Mouse (Mus musculus): ENCODE results near the gene Gm44790. TPM values are rescaled to one million over a fixed set of nuclear protein-coding genes. Genes with fewer than 3 reads are reported as not detected.
"Not testable (repeated sequence)": the region's sequence is repeated elsewhere in the genome, so short reads cannot be mapped to it uniquely, and the experiment has no call there.

Gm44790 gene
- total RNA-seq, 2 experiments from 2014 or later: 0.59 TPM; not detected in 1

DNA sequence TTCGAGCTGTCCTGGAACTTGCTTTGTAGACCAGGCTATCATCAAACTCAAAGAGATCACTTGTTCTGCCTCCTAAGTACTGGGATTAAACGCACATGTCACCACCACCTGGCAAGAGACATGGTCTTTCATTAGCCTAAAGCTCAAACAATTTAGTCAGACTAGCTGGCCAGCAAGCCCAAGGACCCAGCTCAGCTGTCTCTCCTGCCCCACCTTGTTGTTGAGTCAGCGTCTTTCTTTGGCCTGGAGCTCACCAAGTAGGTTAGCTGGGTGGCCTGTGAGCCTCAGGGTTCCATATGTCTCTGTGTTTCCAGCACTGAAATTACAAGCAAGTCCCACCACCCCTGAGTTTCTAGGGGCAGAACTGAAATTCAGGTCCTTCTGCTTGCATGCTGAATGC, 36.6 kb downstream of the Gm44790 start:
- intact Hi-C loops (cut with DNase I): no loop called here
- DNase-seq (ENCODE audit: extremely low spot score in 1 of 2, low spot score in 2 of 2): no peak

- intact Hi-C loops (cut with DNase I): no loop called here
- no peak for DNase-seq (ENCODE audit: extremely low spot score in 1 of 2, low spot score in 2 of 2)
Measured at GRCm38 (mm10) chr6:86471317-86471716, 44.9 kb downstream of the Gm44790 start.

- intact Hi-C loops (cut with DNase I): loop anchor here (1.0 kb wide), 1 partner anchor 55 kb away; the partner anchor contains the start of gene Pcbp1
- no peak for DNase-seq (ENCODE audit: extremely low spot score in 1 of 2, low spot score in 2 of 2)
Measured at GRCm38 (mm10) chr6:86471760-86472099, 45.3 kb downstream of the Gm44790 start.

- intact Hi-C loops (cut with DNase I): loop anchor here (1.0 kb wide), 1 partner anchor 54 kb away; the partner anchor contains the start of gene Pcbp1
Measured at GRCm38 (mm10) chr6:86472100-86472955, 45.9 kb downstream of the Gm44790 start.

GRCm38 (mm10) chr6:86473077-86473476, 46.6 kb downstream of the Gm44790 start:
- intact Hi-C loops (cut with DNase I): no loop called here
- DNase-seq (ENCODE audit: extremely low spot score in 1 of 2, low spot score in 2 of 2): peak in 1 of 2 experiments; percentile 46

More at GRCm38 (mm10) chr6:86472100-86472955, 45.9 kb downstream of the Gm44790 start:
- DNase-seq (ENCODE audit: extremely low spot score in 1 of 2, low spot score in 2 of 2): peak; percentile 100

- DNase-seq (ENCODE audit: extremely low spot score in 1 of 2, low spot score in 2 of 2): no peak
- intact Hi-C loops (cut with DNase I): no loop called here
Measured at GRCm38 (mm10) chr6:86474072-86474471, 47.6 kb downstream of the Gm44790 start.

GRCm38 (mm10) chr6:86474646-86475181, 48.3 kb downstream of the Gm44790 start:
- intact Hi-C loops (cut with DNase I): no loop called here
- no peak for DNase-seq (ENCODE audit: extremely low spot score in 1 of 2, low spot score in 2 of 2)

DNA sequence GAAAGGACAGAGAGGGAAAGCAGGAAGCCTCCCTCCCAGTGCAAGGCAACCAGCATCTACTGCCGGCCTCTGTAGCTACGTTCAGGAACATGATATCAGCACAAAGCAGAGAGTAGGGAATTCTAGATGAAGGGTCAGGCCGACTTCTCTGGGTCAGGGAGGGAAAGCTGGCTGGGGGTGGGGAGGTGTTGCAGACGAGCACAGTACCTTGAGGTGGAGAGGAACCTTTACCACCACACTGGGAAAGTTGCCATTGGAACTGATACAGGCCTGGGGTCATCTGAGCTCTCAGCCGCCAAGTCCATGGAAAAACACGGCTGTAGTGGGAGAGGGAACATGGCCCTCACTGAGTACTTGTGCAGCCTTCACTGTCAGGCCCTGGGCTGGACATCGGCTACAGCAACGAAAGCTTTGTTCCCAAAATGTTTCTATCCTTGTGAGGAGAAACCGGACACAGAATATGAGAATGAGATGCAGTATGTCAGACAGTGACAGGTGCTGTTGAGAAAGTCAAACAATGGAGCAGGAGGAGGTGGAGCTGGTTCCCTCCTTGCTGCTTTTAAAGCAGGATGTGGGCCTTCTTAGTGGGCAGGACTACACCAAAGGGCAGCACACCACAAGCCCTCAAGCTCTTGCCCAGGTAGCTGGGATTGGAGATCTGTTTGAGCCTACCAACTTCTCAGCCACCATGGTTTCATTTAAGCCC, 49.2 kb downstream of the Gm44790 start:
- DNase-seq (ENCODE audit: extremely low spot score in 1 of 2, low spot score in 2 of 2): no peak
- intact Hi-C loops (cut with DNase I): no loop called here

GRCm38 (mm10) chr6:86476931-86477330, 50.5 kb downstream of the Gm44790 start:
- DNase-seq (ENCODE audit: extremely low spot score in 1 of 2, low spot score in 2 of 2): no peak
- intact Hi-C loops (cut with DNase I): no loop called here

DNA sequence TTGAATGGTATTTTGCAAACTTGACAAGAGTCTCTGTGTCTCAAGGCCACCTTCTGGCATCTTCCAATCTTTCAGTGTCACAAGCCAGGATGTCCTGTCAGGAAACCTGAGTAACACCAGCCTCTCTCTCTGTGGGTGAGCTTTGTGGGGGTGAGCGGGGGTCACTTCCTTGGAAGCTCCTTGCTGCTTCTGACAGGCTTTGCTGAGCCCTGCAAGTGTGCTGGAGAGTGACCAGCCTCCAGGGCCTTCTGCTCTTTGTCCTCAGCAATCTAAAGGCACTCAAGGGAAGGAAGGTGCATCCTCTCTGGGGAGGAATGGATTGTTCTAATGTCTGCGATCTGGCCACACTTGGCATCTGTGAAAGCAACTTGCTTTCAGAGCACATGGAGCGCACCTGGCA, 52.9 kb downstream of the Gm44790 start:
- peak in 1 of 2 experiments; percentile 62 for DNase-seq (ENCODE audit: extremely low spot score in 1 of 2, low spot score in 2 of 2)
- intact Hi-C loops (cut with DNase I): no loop called here

- intact Hi-C loops (cut with DNase I): no loop called here
- no peak for DNase-seq (ENCODE audit: extremely low spot score in 1 of 2, low spot score in 2 of 2)
Measured at GRCm38 (mm10) chr6:86479816-86480188, 53.3 kb downstream of the Gm44790 start.

DNA sequence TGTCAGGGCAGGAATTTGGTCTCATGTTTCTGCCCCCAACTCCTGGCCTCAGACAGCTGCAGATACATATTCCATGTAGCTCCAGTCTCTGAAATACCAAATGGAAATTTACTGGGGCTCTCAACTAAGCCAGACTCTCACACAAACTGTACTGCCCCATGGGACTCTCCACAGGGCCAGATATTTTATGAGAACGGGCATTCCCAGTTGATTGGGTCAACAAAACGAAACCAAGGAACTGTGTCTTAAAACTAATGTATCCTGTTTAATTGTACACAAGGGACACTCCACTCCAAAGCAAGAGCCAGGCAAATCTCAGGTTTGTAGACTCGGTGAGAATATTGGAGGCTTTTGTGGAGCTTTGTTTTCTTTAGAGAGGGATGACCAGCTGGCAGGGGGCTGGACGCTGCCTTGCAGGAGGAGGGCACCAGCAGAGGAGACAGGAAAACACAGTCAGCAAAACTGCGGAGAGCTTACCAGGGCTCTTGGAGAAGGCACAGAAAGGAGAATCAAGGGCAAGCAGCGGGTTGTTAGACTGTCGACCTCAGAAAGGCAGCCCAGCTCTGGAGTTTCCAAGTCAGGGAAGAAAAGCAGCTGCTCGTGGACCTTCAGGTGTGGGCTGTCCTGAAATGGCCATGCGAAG, 53.9 kb downstream of the Gm44790 start:
- intact Hi-C loops (cut with DNase I): no loop called here
- peak in 1 of 2 experiments; percentile 57 for DNase-seq (ENCODE audit: extremely low spot score in 1 of 2, low spot score in 2 of 2)

GRCm38 (mm10) chr6:86481871-86482270, 55.4 kb downstream of the Gm44790 start:
- DNase-seq (ENCODE audit: extremely low spot score in 1 of 2, low spot score in 2 of 2): no peak
- intact Hi-C loops (cut with DNase I): no loop called here

DNA sequence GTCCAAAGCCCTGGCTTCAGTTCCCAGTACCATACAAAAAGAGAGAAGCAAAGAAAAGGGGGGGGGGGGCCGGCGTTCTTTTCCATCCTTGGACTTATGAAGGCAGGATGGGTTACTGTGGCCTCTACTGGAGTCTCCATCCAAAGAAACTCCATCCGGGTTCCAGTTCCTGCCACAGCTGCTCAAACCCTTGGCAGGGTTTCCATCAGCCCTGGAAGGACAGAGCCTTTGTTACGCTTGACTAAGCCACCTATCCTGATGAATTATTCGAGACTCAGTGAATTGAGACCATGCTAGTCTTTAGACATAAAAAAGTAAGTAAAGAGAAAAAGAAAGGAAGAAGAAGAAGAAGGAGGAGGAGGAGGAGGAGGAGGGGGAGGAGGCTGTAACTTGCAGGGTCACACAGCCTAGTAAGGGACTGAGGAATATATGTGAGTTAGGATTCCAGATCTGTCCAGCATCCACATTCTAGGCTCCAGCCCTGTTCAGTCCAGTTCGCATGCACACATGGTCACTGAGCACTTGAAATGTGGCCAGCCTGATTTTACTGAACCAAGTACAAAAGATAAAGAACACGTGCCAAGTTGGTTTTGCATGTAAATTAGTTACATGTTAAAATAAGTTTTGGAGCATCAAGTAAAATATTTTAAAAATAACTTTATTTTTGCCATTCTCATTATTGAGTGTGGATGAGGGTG, 59.6 kb downstream of the Gm44790 start:
- intact Hi-C loops (cut with DNase I): loop anchor here (5.0 kb wide), 1 partner anchor 41 kb away; the partner anchor contains the start of gene Pcbp1
- DNase-seq (ENCODE audit: extremely low spot score in 1 of 2, low spot score in 2 of 2): no peak

DNA sequence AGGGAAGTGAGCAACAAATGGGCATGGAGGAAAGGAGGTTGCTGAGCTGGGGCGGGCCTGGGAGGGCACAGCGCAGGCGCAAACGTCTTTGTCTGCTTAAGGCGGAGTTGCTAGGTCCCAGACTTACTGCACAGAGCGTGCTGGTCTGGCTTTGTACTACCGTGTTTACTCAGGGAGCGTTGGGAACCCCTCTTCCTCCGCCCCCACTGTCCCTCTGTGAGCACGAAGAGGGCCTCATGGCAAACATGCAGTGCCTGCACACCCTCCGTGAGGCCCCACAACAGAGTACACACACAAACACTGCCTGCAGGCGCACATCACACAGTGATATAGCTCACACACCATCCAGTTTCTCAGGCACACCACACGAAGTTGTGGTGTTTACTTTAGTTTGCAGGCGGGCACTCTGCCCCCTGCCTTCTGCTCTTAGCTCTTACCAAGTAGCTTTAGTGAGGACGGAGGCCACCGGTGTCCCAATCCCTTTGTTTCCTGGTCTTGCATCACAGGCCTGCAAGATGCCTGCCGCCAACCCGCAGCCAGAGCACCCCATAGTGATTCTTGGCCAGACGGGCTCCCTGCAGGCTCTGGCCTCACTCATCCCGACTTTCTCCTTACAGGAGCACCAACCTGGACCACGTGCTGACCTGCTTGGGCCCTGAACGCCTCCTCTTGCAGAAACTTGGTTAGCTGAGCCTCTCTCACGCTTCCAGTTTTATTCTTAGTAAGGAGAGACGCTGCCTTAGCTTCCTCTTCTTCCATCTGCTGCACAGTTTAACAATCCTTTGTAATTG, 61.1 kb downstream of the Gm44790 start:
- intact Hi-C loops (cut with DNase I): loop anchor here (5.0 kb wide), 1 partner anchor 40 kb away; the partner anchor contains the start of gene Pcbp1
- peak; percentile 63 to 89 for DNase-seq (ENCODE audit: extremely low spot score in 1 of 2, low spot score in 2 of 2)

- intact Hi-C loops (cut with DNase I): loop anchor here (5.0 kb wide), 1 partner anchor 39 kb away; the partner anchor contains the start of gene Pcbp1
- DNase-seq (ENCODE audit: extremely low spot score in 1 of 2, low spot score in 2 of 2): no peak
Measured at GRCm38 (mm10) chr6:86488149-86488485, 61.7 kb downstream of the Gm44790 start.

GRCm38 (mm10) chr6:86489945-86490344, 63.5 kb downstream of the Gm44790 start:
- DNase-seq (ENCODE audit: extremely low spot score in 1 of 2, low spot score in 2 of 2): no peak
- intact Hi-C loops (cut with DNase I): loop anchor here (5.0 kb wide), 1 partner anchor 37 kb away; the partner anchor contains the start of gene Pcbp1

DNA sequence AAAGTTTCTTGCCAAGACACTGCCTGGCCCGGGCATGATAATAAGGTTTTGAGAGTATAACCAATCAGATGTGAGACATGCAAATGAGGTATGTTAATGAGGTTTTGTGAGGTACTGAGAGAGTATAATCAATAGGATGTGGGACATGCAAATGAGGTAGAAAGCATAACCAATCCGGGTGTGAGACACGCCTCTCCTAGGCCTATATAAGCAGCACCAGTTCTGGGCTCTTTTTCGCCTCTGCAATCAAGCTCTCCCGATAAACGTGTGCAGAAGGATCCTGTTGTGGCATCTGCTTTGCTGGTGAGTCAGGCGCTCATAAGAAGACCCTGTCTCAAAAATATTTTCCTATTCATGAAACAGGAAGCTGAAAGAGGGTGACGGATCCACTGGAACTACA, 64.0 kb downstream of the Gm44790 start:
- intact Hi-C loops (cut with DNase I); DNase-seq (ENCODE audit: extremely low spot score in 1 of 2, low spot score in 2 of 2): not testable (repeated sequence)
